Mouse (Mus musculus): ENCODE results near the gene Siah3. TPM values are rescaled to one million over a fixed set of nuclear protein-coding genes. Genes with fewer than 3 reads are reported as not detected.

The Siah3 gene
- total RNA-seq, 1 experiment from 2014 or later: not detected

Other genes with a start within 250 kb of the Siah3 start
- gene Cpb2, start 213.7 kb upstream of the Siah3 start, total RNA-seq (2017): not detected in 2 replicates
- gene Zc3h13, start 171.6 kb upstream of the Siah3 start, total RNA-seq (2017): 32.3 and 35.4 TPM in 2 replicates
- 0.49 TPM in 1 of 2 replicates, not detected in the other for gene Spert, start 137.1 kb downstream of the Siah3 start, total RNA-seq (2017)
- not detected in 2 replicates for gene Erich6b, start 186.3 kb downstream of the Siah3 start, total RNA-seq (2017)

All from neutrophil, adult 5-6 weeks (primary cell).